Mouse (Mus musculus): Measurements from ENCODE around the gene Olfr1388. TPM values are rescaled to one million over a fixed set of nuclear protein-coding genes. Genes with fewer than 3 reads are reported as not detected.

The Olfr1388 gene
- under 1 TPM; 0.52 to 0.74 TPM for total RNA-seq (2023)

DNA sequence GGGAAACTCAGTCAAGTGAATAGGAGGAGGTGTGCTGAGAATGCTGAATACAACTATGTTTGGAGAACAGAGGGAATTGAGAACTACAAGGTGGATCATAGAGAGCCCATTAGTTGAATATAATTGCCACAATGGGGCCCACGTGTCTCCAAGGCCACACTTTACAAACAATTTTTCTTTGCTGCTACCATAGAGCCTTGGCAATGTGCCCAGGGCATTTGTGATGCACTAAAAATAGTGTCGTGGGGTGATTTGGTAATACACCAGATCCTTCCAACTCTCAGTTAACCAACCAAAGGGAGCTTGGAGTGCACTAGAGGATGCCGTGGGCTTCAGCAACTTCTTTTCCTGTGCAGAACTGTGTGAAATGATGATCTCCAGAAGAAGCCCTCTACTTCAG, at the start of gene Olfr1388:
Gene Olfr1388 (plus strand): TSS at position 214 of the 400 bp plus-strand sequence.

DNA sequence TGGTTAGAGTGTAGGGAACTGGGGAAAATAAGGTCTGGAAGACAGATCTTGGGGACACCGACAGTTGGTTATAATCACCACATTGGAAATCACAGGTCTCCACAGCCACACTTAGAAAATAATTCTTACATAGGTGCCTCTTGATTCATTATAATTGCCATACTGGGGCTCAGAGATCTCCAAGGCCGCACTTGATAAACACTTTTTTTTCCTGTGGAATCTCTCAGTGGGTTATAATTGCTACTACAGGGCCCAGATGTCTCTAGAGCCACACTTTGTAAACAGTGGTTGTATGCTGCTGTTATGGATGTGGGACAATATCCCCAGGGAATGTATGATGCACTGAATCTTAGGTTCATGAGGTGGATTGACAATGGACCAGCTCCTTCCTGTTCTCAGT, 13.7 kb upstream of the Olfr1388 start, which contains the start of gene Olfr1389:
Gene Olfr1389 (plus strand): TSS at position 301 of the 400 bp plus-strand sequence.

DNA sequence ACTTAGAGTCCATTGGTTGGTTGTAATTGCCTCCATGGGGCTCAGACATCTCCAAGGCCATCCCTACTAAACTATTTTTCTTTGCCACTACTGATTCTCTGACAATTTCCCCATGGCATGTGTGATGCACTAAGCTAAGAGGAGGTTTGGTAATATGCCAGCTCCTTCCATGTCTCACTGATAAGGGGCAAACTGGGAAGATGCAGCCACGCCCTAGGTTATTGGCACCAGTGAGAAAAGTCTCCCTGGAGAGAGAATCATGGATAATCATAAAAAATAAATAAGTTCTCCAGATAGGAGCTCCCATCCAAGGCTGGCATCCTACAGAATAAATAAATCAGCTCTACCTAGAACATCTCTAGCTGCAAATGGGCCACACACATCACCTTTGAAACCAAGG, 18.6 kb downstream of the Olfr1388 start, which contains the start of gene Olfr1387:
Gene Olfr1387 (plus strand): TSS at position 301 of the 400 bp plus-strand sequence.

DNA sequence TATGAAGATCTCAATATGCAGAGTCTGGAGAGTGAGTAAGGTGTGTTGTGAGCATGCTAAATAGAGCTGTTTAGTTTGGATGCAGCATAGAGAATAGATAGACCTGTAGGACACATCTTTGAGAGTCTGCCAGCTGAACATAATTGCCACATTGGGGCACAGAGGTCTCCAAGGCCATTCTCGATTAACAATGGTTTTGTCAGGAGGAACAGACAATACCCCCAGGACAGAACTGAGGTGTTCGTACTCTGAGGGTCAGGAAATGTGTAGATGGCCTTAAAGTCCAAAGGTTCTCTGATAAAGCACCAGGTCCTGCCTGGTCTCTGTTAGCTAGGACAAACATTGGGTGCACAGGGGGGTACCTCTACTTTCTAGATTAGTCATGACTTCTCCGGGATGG, 28.3 kb downstream of the Olfr1388 start, which contains the start of gene Olfr1386:
Gene Olfr1386 (plus strand): TSS at position 301 of the 400 bp plus-strand sequence.

DNA sequence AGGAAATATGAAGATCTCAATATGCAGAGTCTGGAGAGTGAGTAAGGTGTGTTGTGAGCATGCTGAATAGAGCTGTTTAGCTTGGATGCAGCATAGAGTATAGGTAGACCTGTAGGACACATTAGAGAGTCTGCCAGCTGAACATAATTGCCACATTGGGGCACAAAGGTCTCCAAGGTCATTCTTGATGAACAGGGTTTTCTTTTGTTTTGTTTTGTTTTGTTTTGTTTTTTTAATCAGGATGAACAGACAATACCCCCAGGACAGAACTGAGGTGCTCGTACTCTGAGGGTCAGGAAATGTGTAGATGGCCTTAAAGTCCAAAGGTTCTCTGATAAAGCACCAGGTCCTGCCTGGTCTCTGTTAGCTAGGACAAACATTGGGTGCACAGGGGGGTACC, 52.3 kb downstream of the Olfr1388 start, which contains the start of gene Olfr1385:
Gene Olfr1385 (plus strand): TSS at position 301 of the 400 bp plus-strand sequence.

Other genes with a start within 250 kb of the Olfr1388 start
- under 1 TPM in 1 of 2 experiments, not detected in 1; 0.32 TPM for gene Btnl9, start 249.5 kb upstream of the Olfr1388 start, total RNA-seq (2023)
- 100 to 1,000 TPM in 1 of 2 experiments, 10 to 100 TPM in 1; 99.5 to 102 TPM for gene Zfp62, start 233.3 kb upstream of the Olfr1388 start, total RNA-seq (2023)
- 10 to 100 TPM; 64.0 TPM for gene Mgat1, start 192.4 kb upstream of the Olfr1388 start, total RNA-seq (2023)
- under 1 TPM; 0.18 to 0.73 TPM for gene Olfr1393, start 158.3 kb upstream of the Olfr1388 start, total RNA-seq (2023)
- gene Olfr1392, start 151.3 kb upstream of the Olfr1388 start, total RNA-seq (2023), result not detected
- not detected for gene Olfr10, start 131.9 kb upstream of the Olfr1388 start, total RNA-seq (2023)
- not detected for gene Olfr1391, start 113.9 kb upstream of the Olfr1388 start, total RNA-seq (2023)
- gene Olfr1390, start 101.4 kb upstream of the Olfr1388 start, total RNA-seq (2023), result not detected
- not detected for gene Olfr1389, start 13.6 kb upstream of the Olfr1388 start, total RNA-seq (2023)
- gene Olfr1387, start 18.7 kb downstream of the Olfr1388 start, total RNA-seq (2023), result not detected
- not detected for gene Olfr1386, start 28.4 kb downstream of the Olfr1388 start, total RNA-seq (2023)
- gene Olfr1385, start 52.4 kb downstream of the Olfr1388 start, total RNA-seq (2023), result not detected
- gene Olfr1384, start 70.1 kb downstream of the Olfr1388 start, total RNA-seq (2023), result not detected
- gene Olfr1383, start 83.0 kb downstream of the Olfr1388 start, total RNA-seq (2023), result not detected
- gene Olfr1382, start 91.6 kb downstream of the Olfr1388 start, total RNA-seq (2023), result not detected
- gene Olfr1381, start 106.8 kb downstream of the Olfr1388 start, total RNA-seq (2023), result not detected
- not detected for gene Olfr1380, start 120.3 kb downstream of the Olfr1388 start, total RNA-seq (2023)
- not detected for gene Flt4, start 172.6 kb downstream of the Olfr1388 start, total RNA-seq (2023)
- not detected for gene Scgb3a1, start 227.0 kb downstream of the Olfr1388 start, total RNA-seq (2023)